In the genomic region with DNA sequence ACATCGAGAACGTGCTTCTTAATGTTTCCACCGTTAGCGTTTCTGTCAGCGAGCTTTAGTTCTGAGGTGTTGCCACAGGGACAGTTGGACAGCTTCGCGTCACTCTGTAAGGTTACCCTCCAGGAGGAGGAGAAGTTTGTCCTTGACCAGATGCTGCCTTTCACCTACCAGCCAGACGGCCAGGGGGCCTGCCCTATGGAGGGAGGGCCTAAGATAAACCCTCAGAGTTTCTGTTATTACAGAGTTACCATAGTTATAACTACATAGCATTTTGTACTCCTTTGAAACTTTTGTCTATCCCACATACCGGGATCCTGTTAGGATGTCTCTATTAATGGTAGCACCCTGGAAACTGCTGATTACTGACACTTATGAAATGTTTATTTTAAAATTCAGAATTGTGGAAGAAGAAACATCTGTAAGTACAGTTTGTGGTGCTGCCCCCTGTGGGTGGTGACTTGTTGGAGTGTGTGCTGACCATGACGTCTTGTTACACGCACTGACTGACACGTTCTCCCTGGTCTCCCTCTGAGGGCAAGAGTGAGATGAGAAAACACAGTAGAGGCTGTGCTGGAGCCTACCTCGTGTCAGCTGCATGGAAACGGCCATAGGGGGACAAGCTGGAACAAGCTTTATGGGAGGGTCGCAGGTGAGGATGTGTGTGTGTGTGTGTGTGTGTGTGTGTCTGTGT, we compare ENCODE assay signal across 15 mouse cellular contexts.
DNase-seq lines count a peak whose midpoint lies in the region; ATAC-seq and TF ChIP-seq lines count a peak whose summit lies in the region.
"Had no signal": no experiment of that assay in that cellular context is flagged by ENCODE, and none has a peak within 500 bp of the region (broad histone marks: within the 10 kb centered on the region; RNA-seq: fewer than 3 reads in every experiment).

No protein-coding gene starts in this region.

- peak overlapping the region; percentile 26; the same call in 1 of the 2 replicates for H3K27ac ChIP-seq in kidney, adult 2 months (ENCODE audit: insufficient read depth, low read depth, low read length)
- H3K27ac ChIP-seq in kidney, embryonic 14.5 days (ENCODE audit: low read depth, low read length) = no peak overlapping the region
- H3K27ac ChIP-seq in midbrain, postnatal 0 days (ENCODE audit: low read depth, low read length) = no peak overlapping the region
- no peak overlapping the region for H3K27ac ChIP-seq in midbrain, embryonic 16.5 days (ENCODE audit: low read length)
- no peak overlapping the region for H3K27ac ChIP-seq in stomach, postnatal 0 days (replicated peaks)
- H3K27ac ChIP-seq: forebrain, embryonic 10.5 days; limb, embryonic 12.5 days; liver, embryonic 14.5 days had no signal

- WGBS in kidney, adult 2 months = 84% methylated on average over 15 of the region's 15 CpGs
- 85% methylated on average over 15 of the region's 15 CpGs for whole genome bisulfite sequencing in kidney, embryonic 14.5 days
- 92% methylated on average over 15 of the region's 15 CpGs for WGBS in midbrain, postnatal 0 days
- 89% methylated on average over 15 of the region's 15 CpGs for WGBS in midbrain, embryonic 16.5 days
- 70% methylated on average over 15 of the region's 15 CpGs for WGBS in stomach, postnatal 0 days

- no peaks in the 10 kb centered on the region for H3K27me3 ChIP-seq in kidney, adult 2 months (replicated peaks; ENCODE audit: control insufficient read depth, insufficient read depth, low read length)
- no peaks in the 10 kb centered on the region for H3K27me3 ChIP-seq in kidney, embryonic 14.5 days (ENCODE audit: control insufficient read depth, insufficient read depth, low read length)
- H3K27me3 ChIP-seq in midbrain, postnatal 0 days (ENCODE audit: insufficient read depth, low read length) = no peaks in the 10 kb centered on the region
- no peaks in the 10 kb centered on the region for H3K27me3 ChIP-seq in midbrain, embryonic 16.5 days (ENCODE audit: control insufficient read depth, insufficient read depth, low read depth, low read length)
- no peaks in the 10 kb centered on the region for H3K27me3 ChIP-seq in stomach, postnatal 0 days (ENCODE audit: control insufficient read depth, insufficient read depth, low read length)
- H3K27me3 ChIP-seq: limb, embryonic 12.5 days had no signal

- no peak for ATAC-seq in kidney, embryonic 14.5 days (ENCODE audit: low FRiP score, low TSS enrichment)
- no peak for ATAC-seq in midbrain, postnatal 0 days (ENCODE audit: low FRiP score)
- ATAC-seq in midbrain, embryonic 16.5 days = no peak
- ATAC-seq in stomach, postnatal 0 days (ENCODE audit: low FRiP score, low TSS enrichment) = no peak
- no peak for ATAC-seq in erythroblast, adult 5-6 weeks (replicated peaks; ENCODE audit: low FRiP score, poor library complexity, severe bottlenecking)
- ATAC-seq: hindbrain, embryonic 16.5 days had no signal

- DNase-seq in kidney, adult 2 months = no peak
- no peak for DNase-seq in midbrain, postnatal 0 days (ENCODE audit: low spot score)
- DNase-seq in heart, postnatal 4 days = peak; percentile 57
- no peak for DNase-seq in stomach, postnatal 0 days (ENCODE audit: low spot score)
- DNase-seq in adrenal gland, postnatal 14 days = no peak
- DNase-seq: adrenal gland, postnatal 36 days; cerebellum, adult 9-10 months; kidney, adult 8-10 months had no signal

- H3K4me1 ChIP-seq in kidney, adult 2 months (ENCODE audit: control insufficient read depth, insufficient read depth, low read length) = no peaks in the 10 kb centered on the region
- peaks cover 4% of the 10 kb centered on the region for H3K4me1 ChIP-seq in kidney, embryonic 14.5 days (ENCODE audit: control insufficient read depth, insufficient read depth, low read length)
- no peaks in the 10 kb centered on the region for H3K4me1 ChIP-seq in midbrain, postnatal 0 days (ENCODE audit: insufficient read depth, low read length)
- no peaks in the 10 kb centered on the region for H3K4me1 ChIP-seq in midbrain, embryonic 16.5 days (ENCODE audit: control insufficient read depth, insufficient read depth, low read length)
- H3K4me1 ChIP-seq in stomach, postnatal 0 days (replicated peaks; ENCODE audit: control insufficient read depth, insufficient read depth) = no peaks in the 10 kb centered on the region
- H3K4me1 ChIP-seq: forebrain, embryonic 10.5 days had no signal

- TF ChIP-seq POLR2A in kidney, adult 2 months (IDR thresholded peaks at IDR 0.05; ENCODE audit: low read depth, low read length) = no peak

- H3K4me3 ChIP-seq in kidney, adult 2 months (ENCODE audit: insufficient read depth, low read depth, low read length) = no peak overlapping the region
- H3K4me3 ChIP-seq in kidney, embryonic 14.5 days (ENCODE audit: low read length) = no peak overlapping the region
- no peak overlapping the region for H3K4me3 ChIP-seq in midbrain, postnatal 0 days (ENCODE audit: low read depth, low read length)
- H3K4me3 ChIP-seq in midbrain, embryonic 16.5 days (ENCODE audit: low read depth, low read length) = no peak overlapping the region
- no peak overlapping the region for H3K4me3 ChIP-seq in stomach, postnatal 0 days (ENCODE audit: low read depth, low read length)
- H3K4me3 ChIP-seq: forebrain, embryonic 10.5 days; limb, embryonic 12.5 days had no signal

- no peaks in the 10 kb centered on the region for H3K36me3 ChIP-seq in kidney, adult 2 months (ENCODE audit: control insufficient read depth, insufficient read depth, low read length)
- H3K36me3 ChIP-seq in kidney, embryonic 14.5 days (ENCODE audit: control insufficient read depth, insufficient read depth, low read length) = no peaks in the 10 kb centered on the region
- no peaks in the 10 kb centered on the region for H3K36me3 ChIP-seq in midbrain, postnatal 0 days (ENCODE audit: insufficient read depth, low read length)
- no peaks in the 10 kb centered on the region for H3K36me3 ChIP-seq in midbrain, embryonic 16.5 days (ENCODE audit: control insufficient read depth, insufficient read depth, low read length)
- H3K36me3 ChIP-seq in stomach, postnatal 0 days (ENCODE audit: control insufficient read depth, insufficient read depth, low read length) = no peaks in the 10 kb centered on the region
- H3K36me3 ChIP-seq: limb, embryonic 12.5 days had no signal

- H3K4me2 ChIP-seq in kidney, embryonic 14.5 days (replicated peaks; ENCODE audit: low read depth, low read length) = no peak overlapping the region
- H3K4me2 ChIP-seq in midbrain, postnatal 0 days (ENCODE audit: low read depth, low read length, poor library complexity, severe bottlenecking) = no peak overlapping the region
- no peak overlapping the region for H3K4me2 ChIP-seq in midbrain, embryonic 16.5 days (ENCODE audit: low read length)
- no peak overlapping the region for H3K4me2 ChIP-seq in stomach, postnatal 0 days (replicated peaks; ENCODE audit: low read depth)
- H3K4me2 ChIP-seq: limb, embryonic 12.5 days had no signal

- 0 out of 2 replicates have a peak, but pooled peaks have one; percentile 14 for TF ChIP-seq CTCF in kidney, adult 2 months (conservative IDR thresholded peaks at IDR 0.05; ENCODE audit: insufficient read depth, insufficient read length, low read depth, low read length)
- TF ChIP-seq CTCF in midbrain, postnatal 0 days (IDR thresholded peaks at IDR 0.05) = 0 out of 2 replicates have a peak, but pooled peaks have one; percentile 22
- peak; percentile 45 for TF ChIP-seq CTCF in stomach, postnatal 0 days (IDR thresholded peaks at IDR 0.05; ENCODE audit: low read depth)

- H3K9me3 ChIP-seq in kidney, embryonic 14.5 days (ENCODE audit: control insufficient read depth, low read length) = no peaks in the 10 kb centered on the region
- no peaks in the 10 kb centered on the region for H3K9me3 ChIP-seq in midbrain, postnatal 0 days (ENCODE audit: low read length)
- no peaks in the 10 kb centered on the region for H3K9me3 ChIP-seq in midbrain, embryonic 16.5 days (replicated peaks; ENCODE audit: control insufficient read depth, low read length, poor library complexity, severe bottlenecking)
- no peaks in the 10 kb centered on the region for H3K9me3 ChIP-seq in stomach, postnatal 0 days (ENCODE audit: control insufficient read depth, low read length)
- H3K9me3 ChIP-seq: forebrain, embryonic 10.5 days had no signal

- no peak for TF ChIP-seq EP300 in stomach, postnatal 0 days (optimal IDR thresholded peaks at IDR 0.05)

- no peak overlapping the region for H3K9ac ChIP-seq in kidney, embryonic 14.5 days (ENCODE audit: low read depth, low read length)
- no peak overlapping the region for H3K9ac ChIP-seq in midbrain, postnatal 0 days (replicated peaks; ENCODE audit: low read length, poor library complexity, severe bottlenecking)
- no peak overlapping the region for H3K9ac ChIP-seq in midbrain, embryonic 16.5 days (ENCODE audit: low read depth, low read length)
- no peak overlapping the region for H3K9ac ChIP-seq in stomach, postnatal 0 days (ENCODE audit: low read length)
- H3K9ac ChIP-seq: limb, embryonic 12.5 days; liver, embryonic 14.5 days had no signal
